Mouse (Mus musculus) forebrain, embryonic 10.5 days (tissue): Measurements from ENCODE around the gene Slc35g3. TPM values are rescaled to one million over a fixed set of nuclear protein-coding genes. Genes with fewer than 3 reads are reported as not detected.
A peak's percentile ranks its signal among the peaks of the same experiment; 100 is the strongest.

Experiments used
- DNase-seq: peaks from one replicate; pipeline ENCODE4 v3.0.0-alpha.2; 2017; ENCODE audit warnings: low spot score; ENCODE audit errors: extremely low spot score
- H3K27ac ChIP-seq: fragments of 300-500 bp; sonication (generic); 2 replicates; pipeline ENCODE4 v1.5.1; 2016; ENCODE audit warnings: mild to moderate bottlenecking
- H3K27me3 ChIP-seq: fragments of 300-500 bp; sonication (generic); 2 replicates; pipeline ENCODE4 v1.6.1; 2016; ENCODE audit warnings: mild to moderate bottlenecking; ENCODE audit not compliant: poor library complexity, severe bottlenecking
- H3K36me3 ChIP-seq: fragments of 300-500 bp; sonication (generic); replicated peaks from 2 replicates; pipeline ENCODE4 v1.6.1; 2016; ENCODE audit warnings: mild to moderate bottlenecking, moderate library complexity
- H3K4me1 ChIP-seq: fragments of 300-500 bp; sonication (generic); 2 replicates; pipeline ENCODE4 v1.6.1; 2016
- H3K4me3 ChIP-seq: fragments of 300-500 bp; sonication (generic); 2 replicates; pipeline ENCODE4 v1.5.1; 2016; ENCODE audit warnings: mild to moderate bottlenecking, moderate library complexity
- H3K9me3 ChIP-seq: fragments of 300-500 bp; sonication (generic); 2 replicates; pipeline ENCODE4 v1.6.1; 2016; ENCODE audit warnings: mild to moderate bottlenecking, moderate library complexity
- WGBS: fragments of 180-500 bp; shearing (Covaris S2); methylation state at CpG from one replicate; pipeline ENCODE4 v1.1.7; 2016; 5-methylcytosine and 5-hydroxymethylcytosine counted together
- polyA plus RNA-seq: library from polyadenylated mRNA; unstranded; fragments of >200 nt; fragmentation: Nextera tagmentation; extraction: Ambion mirVana; gene quantifications from 2 replicates; pipeline ENCODE4 v1.2.1, GENCODE M21; 2016

The Slc35g3 gene
- 0.14 TPM in 1 of 2 replicates, not detected in the other for polyA plus RNA-seq

DNA sequence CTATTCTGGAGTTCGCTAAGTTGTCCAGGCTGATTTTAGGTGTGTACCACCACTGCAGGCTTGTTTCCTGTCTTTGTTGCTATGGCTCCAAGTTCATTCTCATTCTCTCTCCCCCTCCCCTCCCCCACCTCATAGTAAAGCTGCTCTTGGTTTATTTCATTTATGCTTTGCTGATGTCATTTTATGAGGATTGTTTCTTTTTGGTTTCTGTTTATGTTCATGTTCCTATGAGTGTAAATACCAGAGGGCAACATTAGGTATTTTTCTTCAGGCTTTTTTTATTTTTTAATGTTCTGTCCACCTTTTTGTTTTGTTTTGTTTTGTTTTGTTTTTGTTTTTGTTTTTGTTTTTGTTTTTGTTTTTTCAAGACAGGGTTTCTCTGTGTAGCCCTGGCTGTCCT is at the start of gene Slc35g3:
Slc35g3 (minus strand) TSS at position 101 of the 400 bp plus-strand sequence.
- peaks cover 50% of the 10 kb centered on the region for H3K4me1 ChIP-seq
- H3K27me3 ChIP-seq: peaks cover 7% of the 10 kb centered on the region; the same call in 1 of the 2 replicates
- no peaks in the 10 kb centered on the region for H3K36me3 ChIP-seq
- H3K27ac ChIP-seq: peak within 1 kb of the TSS; percentile 97
- no peak within 1 kb of the TSS for H3K4me3 ChIP-seq
- DNase-seq: no peak
- H3K9me3 ChIP-seq: no peaks in the 10 kb centered on the region
- 75% methylated on average over 1 of the region's 1 CpGs for WGBS

DNA sequence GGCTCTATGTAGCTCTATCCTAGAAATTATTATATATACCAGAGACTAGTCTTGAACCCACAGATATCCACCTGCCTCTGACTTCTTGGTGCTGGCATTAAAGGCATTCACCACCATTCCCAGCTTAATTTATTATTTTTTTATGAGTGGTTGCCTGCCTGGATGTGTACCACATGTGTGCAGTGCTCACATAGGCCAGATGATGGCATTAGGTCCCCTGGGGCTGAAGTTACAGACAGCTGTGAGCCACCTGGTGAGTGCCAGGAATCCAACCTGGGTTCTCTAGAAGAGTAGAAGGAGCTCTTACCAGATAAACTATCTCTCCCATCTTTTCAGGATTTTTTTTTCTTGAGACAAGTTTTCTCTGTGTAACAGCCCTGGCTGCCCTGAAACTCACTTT is 48.5 kb upstream of the Slc35g3 start:
- Histone ChIP-seq H3K4me1 (peaks cover 4% of the 10 kb centered on the region; the same call in 1 of the 2 replicates), H3K36me3 (no peaks in the 10 kb centered on the region), H3K27me3 (peaks cover 28% of the 10 kb centered on the region), H3K9me3 (peaks cover 5% of the 10 kb centered on the region; the same call in 1 of the 2 replicates), H3K4me3 (no peak overlapping the region), H3K27ac (no peak overlapping the region)
- no peak for DNase-seq

GRCm38 (mm10) chr11:69807641-69808040 is 45.9 kb upstream of the Slc35g3 start:
- Histone ChIP-seq H3K9me3 (peaks cover 5% of the 10 kb centered on the region; the same call in 1 of the 2 replicates), H3K4me3 (no peak overlapping the region), H3K27me3 (peaks cover 55% of the 10 kb centered on the region), H3K4me1 (peaks cover 30% of the 10 kb centered on the region), H3K27ac (no peak overlapping the region), H3K36me3 (no peaks in the 10 kb centered on the region)
- 85% methylated on average over 2 of the region's 2 CpGs for WGBS
- DNase-seq: no peak

DNA sequence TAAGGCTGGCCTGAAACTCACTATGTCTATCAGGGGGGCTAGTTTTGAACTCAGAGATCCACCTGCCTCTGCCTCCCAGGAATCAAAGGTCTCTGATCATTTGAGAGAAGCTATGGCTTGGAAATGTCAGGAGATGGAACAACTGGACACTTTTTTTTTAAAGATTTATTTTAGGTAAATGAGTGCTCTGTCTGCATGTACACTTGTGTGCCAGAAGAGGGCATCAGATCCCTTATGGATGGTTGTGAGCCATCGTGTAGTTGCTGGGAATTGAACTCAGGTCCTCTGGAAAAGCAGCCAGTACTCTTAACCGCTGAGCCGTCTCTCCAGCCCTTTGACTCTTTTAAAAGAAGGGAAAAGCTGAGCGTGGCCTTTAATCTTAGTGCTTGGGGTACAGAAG is 44.6 kb upstream of the Slc35g3 start:
- H3K36me3 ChIP-seq: no peaks in the 10 kb centered on the region
- no peak overlapping the region for H3K27ac ChIP-seq
- DNase-seq: no peak
- 78% methylated on average over 4 of the region's 4 CpGs for WGBS
- peaks cover 67% of the 10 kb centered on the region for H3K27me3 ChIP-seq
- peaks cover 5% of the 10 kb centered on the region; the same call in 1 of the 2 replicates for H3K9me3 ChIP-seq
- H3K4me1 ChIP-seq: peaks cover 43% of the 10 kb centered on the region
- no peak overlapping the region for H3K4me3 ChIP-seq

- WGBS: 5% methylated on average over 29 of the region's 29 CpGs
- no peaks in the 10 kb centered on the region for H3K36me3 ChIP-seq
- H3K9me3 ChIP-seq: peaks cover 5% of the 10 kb centered on the region; the same call in 1 of the 2 replicates
- peak within 1 kb of the TSS; percentile 20; the same call in 1 of the 2 replicates for H3K27ac ChIP-seq
- peaks cover 54% of the 10 kb centered on the region for H3K4me1 ChIP-seq
- no peak for DNase-seq
- peak within 1 kb of the TSS; percentile 58 for H3K4me3 ChIP-seq
- H3K27me3 ChIP-seq: peaks cover 79% of the 10 kb centered on the region
Observed at GRCm38 (mm10) chr11:69804972-69805909, 43.5 kb upstream of the Slc35g3 start, which contains the start of gene Tmem102. Tmem102 (minus strand) TSS chr11:69805624.

- Histone ChIP-seq H3K9me3 (peaks cover 5% of the 10 kb centered on the region; the same call in 1 of the 2 replicates), H3K36me3 (no peaks in the 10 kb centered on the region), H3K4me3 (peak overlapping the region; percentile 58; the same call in 1 of the 2 replicates), H3K4me1 (peaks cover 60% of the 10 kb centered on the region), H3K27ac (0 out of 2 replicates have a peak overlapping the region, but pooled peaks have one; percentile 20), H3K27me3 (peaks cover 85% of the 10 kb centered on the region)
- WGBS: 4% methylated on average over 12 of the region's 12 CpGs
- no peak for DNase-seq
Observed at GRCm38 (mm10) chr11:69804652-69804940, 42.8 kb upstream of the Slc35g3 start.

- peak; percentile 66 for DNase-seq
- H3K27me3 ChIP-seq: peaks cover 91% of the 10 kb centered on the region
- H3K27ac ChIP-seq: peak overlapping the region; percentile 72
- WGBS: 1% methylated on average over 60 of the region's 60 CpGs
- no peaks in the 10 kb centered on the region for H3K36me3 ChIP-seq
- H3K9me3 ChIP-seq: peaks cover 5% of the 10 kb centered on the region; the same call in 1 of the 2 replicates
- H3K4me3 ChIP-seq: peak overlapping the region; percentile 58
- peaks cover 66% of the 10 kb centered on the region for H3K4me1 ChIP-seq
Observed at GRCm38 (mm10) chr11:69803786-69804651, 42.3 kb upstream of the Slc35g3 start.

GRCm38 (mm10) chr11:69803328-69803727 is 41.6 kb upstream of the Slc35g3 start:
- H3K27me3 ChIP-seq: peaks cover 98% of the 10 kb centered on the region
- H3K36me3 ChIP-seq: no peaks in the 10 kb centered on the region
- peaks cover 69% of the 10 kb centered on the region for H3K4me1 ChIP-seq
- peak overlapping the region; percentile 72 for H3K27ac ChIP-seq
- H3K9me3 ChIP-seq: peaks cover 5% of the 10 kb centered on the region; the same call in 1 of the 2 replicates
- H3K4me3 ChIP-seq: peak overlapping the region; percentile 58
- under 1% methylated on average over 12 of the region's 12 CpGs for WGBS
- no peak for DNase-seq

DNA sequence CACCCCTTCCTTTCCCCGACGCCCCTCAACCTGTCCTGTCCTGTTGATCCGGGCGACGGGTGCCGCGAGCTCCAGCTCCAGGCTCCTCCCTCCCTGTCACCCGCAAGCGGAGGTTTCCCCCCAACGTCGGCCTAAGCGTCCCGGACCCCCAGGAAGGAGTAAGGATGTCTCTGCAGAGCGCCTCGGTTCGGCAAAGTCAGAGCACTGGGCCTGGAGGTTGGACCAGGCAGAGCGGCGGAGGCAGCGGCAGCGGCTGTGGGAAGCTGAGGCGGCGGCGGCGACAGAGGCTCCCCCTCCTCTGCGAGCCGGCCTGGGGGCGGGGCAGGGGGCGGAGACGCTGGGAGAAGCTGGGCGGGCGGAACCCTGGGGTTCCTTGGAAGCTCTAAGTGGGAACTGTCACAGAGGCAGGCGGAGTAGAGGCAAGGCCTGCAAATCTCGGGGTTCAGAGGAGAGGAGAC is 40.9 kb upstream of the Slc35g3 start:
- peaks cover 69% of the 10 kb centered on the region for H3K4me1 ChIP-seq

GRCm38 (mm10) chr11:69801379-69801977 is 39.7 kb upstream of the Slc35g3 start, which contains the start of gene Fgf11:
Fgf11 (minus strand) TSS chr11:69801857.
- no peak for DNase-seq
- Histone ChIP-seq H3K27me3 (peaks cover 100% of the 10 kb centered on the region), H3K4me1 (peaks cover 69% of the 10 kb centered on the region), H3K36me3 (no peaks in the 10 kb centered on the region), H3K9me3 (peaks cover 3% of the 10 kb centered on the region; the same call in 1 of the 2 replicates), H3K27ac (peak within 1 kb of the TSS; percentile 95), H3K4me3 (peak within 1 kb of the TSS; percentile 58)
- 1% methylated on average over 33 of the region's 33 CpGs for WGBS

More for the DNA sequence above, 40.9 kb upstream of the Slc35g3 start:
- H3K36me3 ChIP-seq: no peaks in the 10 kb centered on the region
- H3K27me3 ChIP-seq: peaks cover 99% of the 10 kb centered on the region
- under 1% methylated on average over 33 of the region's 33 CpGs for WGBS
- H3K4me3 ChIP-seq: peak overlapping the region; percentile 58
- peak overlapping the region; percentile 73 for H3K27ac ChIP-seq
- peak; percentile 83 for DNase-seq
- H3K9me3 ChIP-seq: peaks cover 5% of the 10 kb centered on the region; the same call in 1 of the 2 replicates

- peak overlapping the region; percentile 58 for H3K4me3 ChIP-seq
- H3K36me3 ChIP-seq: no peaks in the 10 kb centered on the region
- H3K4me1 ChIP-seq: peaks cover 75% of the 10 kb centered on the region
- peak overlapping the region; percentile 95 for H3K27ac ChIP-seq
- H3K9me3 ChIP-seq: no peaks in the 10 kb centered on the region
- H3K27me3 ChIP-seq: peaks cover 100% of the 10 kb centered on the region
- peak; percentile 84 for DNase-seq
- under 1% methylated on average over 36 of the region's 36 CpGs for WGBS
Observed at GRCm38 (mm10) chr11:69800392-69801197, 38.8 kb upstream of the Slc35g3 start.
